Mouse (Mus musculus) limb, embryonic 10.5 days (tissue): ENCODE data around the gene Celf5. TPM values are rescaled to one million over a fixed set of nuclear protein-coding genes. Genes with fewer than 3 reads are reported as not detected.

Experiments used
- DNase-seq: peaks from one replicate; pipeline ENCODE4 v3.0.0-alpha.2; 2017; ENCODE audit warnings: low spot score
- H3K27ac ChIP-seq: fragments of 300-500 bp; sonication (generic); 2 replicates; pipeline ENCODE4 v1.5.1; 2016; ENCODE audit warnings: mild to moderate bottlenecking
- H3K27me3 ChIP-seq: fragments of 300-500 bp; sonication (generic); 2 replicates; pipeline ENCODE4 v1.6.1; 2016; ENCODE audit warnings: low read depth, mild to moderate bottlenecking; ENCODE audit not compliant: poor library complexity, severe bottlenecking
- H3K36me3 ChIP-seq: fragments of 300-500 bp; sonication (generic); 2 replicates; pipeline ENCODE4 v1.6.1; 2016; ENCODE audit warnings: mild to moderate bottlenecking, moderate library complexity
- H3K4me1 ChIP-seq: fragments of 300-500 bp; sonication (generic); 2 replicates; pipeline ENCODE4 v1.6.1; 2016
- H3K4me3 ChIP-seq: fragments of 300-500 bp; sonication (generic); 2 replicates; pipeline ENCODE4 v1.5.1; 2016; ENCODE audit warnings: mild to moderate bottlenecking, moderate library complexity
- H3K9me3 ChIP-seq: fragments of 300-500 bp; sonication (generic); replicated peaks from 2 replicates; pipeline ENCODE4 v1.6.1; 2016; ENCODE audit warnings: mild to moderate bottlenecking
- WGBS: fragments of 180-500 bp; shearing (Covaris S2); methylation state at CpG from one replicate; pipeline ENCODE4 v1.1.7; 2016; 5-methylcytosine and 5-hydroxymethylcytosine counted together
- polyA plus RNA-seq: library from polyadenylated mRNA; unstranded; fragments of >200 nt; fragmentation: Nextera tagmentation; extraction: Ambion mirVana; gene quantifications from 2 replicates; pipeline ENCODE4 v1.2.1, GENCODE M21; 2016

Gene Celf5
- polyA plus RNA-seq, 1 experiment from 2014 or later = 0.48 TPM

DNA sequence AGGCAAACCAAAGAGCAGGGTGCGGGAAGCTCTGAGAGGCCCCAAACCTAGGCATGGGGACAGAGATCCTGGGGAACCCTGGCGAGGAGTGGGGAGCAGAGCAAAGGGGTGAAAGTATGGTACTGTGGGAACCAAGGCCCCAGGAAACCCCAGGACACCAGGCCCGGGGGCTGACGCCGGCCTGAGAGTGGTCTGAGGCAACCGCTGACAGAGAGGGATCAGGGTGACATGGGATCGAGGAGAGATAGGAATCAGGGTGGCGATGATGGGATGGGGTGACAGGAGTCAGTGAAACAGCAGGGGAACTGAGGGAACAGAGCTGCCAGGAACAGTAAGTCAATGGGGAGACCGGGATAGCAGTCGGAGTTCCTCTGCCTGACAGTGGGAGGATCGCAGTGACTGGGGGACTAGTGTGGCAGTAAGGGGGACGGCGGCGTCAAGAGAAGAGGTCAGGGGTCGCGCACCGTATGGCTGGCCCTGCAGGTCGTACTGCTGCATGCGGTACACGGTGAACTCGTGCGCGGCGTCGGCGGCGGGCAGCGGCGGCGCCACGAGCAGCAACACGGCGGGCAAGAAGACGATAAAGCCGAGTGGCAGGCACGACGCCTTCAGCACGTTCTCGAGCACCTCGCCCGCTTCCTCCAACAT, 13.2 kb upstream of the Celf5 start:
- peak overlapping the region; percentile 87 for H3K27ac ChIP-seq
- H3K4me3 ChIP-seq = peak overlapping the region; percentile 90
- no peak for DNase-seq
- no peaks in the 10 kb centered on the region for H3K27me3 ChIP-seq
- H3K36me3 ChIP-seq = peaks cover 40% of the 10 kb centered on the region
- H3K4me1 ChIP-seq = peaks cover 42% of the 10 kb centered on the region
- 2% methylated on average over 41 of the region's 41 CpGs for WGBS
- no peaks in the 10 kb centered on the region for H3K9me3 ChIP-seq

GRCm38 (mm10) chr10:81495151-81495550, 12.6 kb upstream of the Celf5 start:
- peaks cover 42% of the 10 kb centered on the region for H3K4me1 ChIP-seq
- peaks cover 46% of the 10 kb centered on the region for H3K36me3 ChIP-seq
- 74% methylated on average over 6 of the region's 6 CpGs for WGBS
- DNase-seq = no peak
- no peaks in the 10 kb centered on the region for H3K9me3 ChIP-seq
- H3K27ac ChIP-seq = peak overlapping the region; percentile 87
- no peaks in the 10 kb centered on the region for H3K27me3 ChIP-seq
- peak overlapping the region; percentile 90 for H3K4me3 ChIP-seq

- H3K4me3 ChIP-seq = peak overlapping the region; percentile 90
- peaks cover 41% of the 10 kb centered on the region for H3K4me1 ChIP-seq
- peaks cover 53% of the 10 kb centered on the region for H3K36me3 ChIP-seq
- no peaks in the 10 kb centered on the region for H3K27me3 ChIP-seq
- DNase-seq = no peak
- WGBS = 86% methylated on average over 11 of the region's 11 CpGs
- H3K27ac ChIP-seq = no peak overlapping the region
- H3K9me3 ChIP-seq = no peaks in the 10 kb centered on the region
These were observed 11.9 kb upstream of the Celf5 start for GRCm38 (mm10) chr10:81494260-81495041.

DNA sequence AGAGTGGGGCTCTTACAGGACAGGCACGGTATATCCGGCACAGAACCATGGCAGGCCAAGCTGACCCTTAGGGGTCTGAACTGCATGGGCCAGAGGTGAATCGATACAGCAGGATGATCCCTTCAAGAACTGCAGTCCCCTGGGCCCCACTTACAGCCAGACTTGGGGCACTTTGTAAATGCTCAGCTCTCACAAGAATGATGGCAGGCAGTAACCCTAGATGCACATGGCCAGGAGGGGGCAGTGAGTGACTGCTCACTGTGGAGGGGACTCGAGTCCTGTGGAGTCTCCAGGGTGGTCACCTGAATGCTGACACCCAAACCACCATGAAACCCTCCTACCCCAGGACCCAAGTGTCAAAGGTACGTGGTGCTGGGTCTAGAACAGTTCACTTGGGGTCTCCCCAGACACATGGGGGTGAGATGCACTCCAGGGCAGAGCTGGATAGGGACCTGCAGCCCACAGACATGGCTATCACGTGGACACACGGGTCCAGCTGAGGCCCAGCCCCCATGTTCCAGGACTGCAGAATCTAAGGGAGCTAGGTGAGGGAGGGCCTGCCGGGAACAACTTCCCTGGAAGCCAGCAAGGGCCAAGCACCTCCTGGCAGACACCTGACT, 11.2 kb upstream of the Celf5 start:
- Histone ChIP-seq H3K36me3 (peaks cover 60% of the 10 kb centered on the region), H3K27ac (no peak overlapping the region), H3K4me1 (peaks cover 34% of the 10 kb centered on the region), H3K9me3 (no peaks in the 10 kb centered on the region), H3K4me3 (peak overlapping the region; percentile 90; the same call in 1 of the 2 replicates), H3K27me3 (no peaks in the 10 kb centered on the region)
- WGBS = 88% methylated on average over 8 of the region's 8 CpGs
- no peak for DNase-seq

- WGBS = 84% methylated on average over 11 of the region's 11 CpGs
- peaks cover 31% of the 10 kb centered on the region for H3K4me1 ChIP-seq
- H3K27me3 ChIP-seq = no peaks in the 10 kb centered on the region
- H3K4me3 ChIP-seq = peak overlapping the region; percentile 16; the same call in 1 of the 2 replicates
- H3K36me3 ChIP-seq = peaks cover 70% of the 10 kb centered on the region
- H3K9me3 ChIP-seq = no peaks in the 10 kb centered on the region
- DNase-seq = no peak
- no peak overlapping the region; the same call in 1 of the 2 replicates for H3K27ac ChIP-seq
These were observed 10.2 kb upstream of the Celf5 start for GRCm38 (mm10) chr10:81492606-81493240.

GRCm38 (mm10) chr10:81491018-81491417, 8.5 kb upstream of the Celf5 start:
- no peak for DNase-seq
- Histone ChIP-seq H3K27me3 (no peaks in the 10 kb centered on the region), H3K4me1 (peaks cover 25% of the 10 kb centered on the region), H3K9me3 (no peaks in the 10 kb centered on the region), H3K4me3 (no peak overlapping the region), H3K27ac (no peak overlapping the region), H3K36me3 (peaks cover 87% of the 10 kb centered on the region)
- 96% methylated on average over 9 of the region's 9 CpGs for WGBS

DNA sequence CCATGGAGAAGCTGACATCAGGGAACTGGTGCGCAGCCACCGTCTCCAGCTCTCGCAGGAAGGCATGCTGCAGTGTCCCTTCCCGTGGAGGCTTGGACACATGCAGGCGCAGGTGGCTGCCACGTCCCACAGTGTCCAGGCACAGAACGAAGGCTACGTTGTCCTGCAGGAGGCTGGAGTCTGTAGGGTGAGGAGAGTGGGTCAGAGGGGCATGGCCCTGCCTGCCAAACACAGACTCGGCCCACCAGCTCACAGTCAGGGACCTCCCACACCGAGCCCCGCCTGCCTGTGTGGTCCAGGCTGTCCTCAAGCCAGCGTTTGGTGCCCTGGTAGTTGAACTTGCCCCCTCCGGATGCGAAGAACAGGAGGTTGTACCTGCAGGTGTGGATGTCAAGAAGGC, 7.4 kb upstream of the Celf5 start:
- peaks cover 16% of the 10 kb centered on the region for H3K4me1 ChIP-seq
- no peaks in the 10 kb centered on the region for H3K9me3 ChIP-seq
- 88% methylated on average over 14 of the region's 14 CpGs for WGBS
- H3K4me3 ChIP-seq = no peak overlapping the region
- no peak for DNase-seq
- H3K27ac ChIP-seq = no peak overlapping the region
- H3K27me3 ChIP-seq = no peaks in the 10 kb centered on the region
- peaks cover 92% of the 10 kb centered on the region for H3K36me3 ChIP-seq

GRCm38 (mm10) chr10:81488081-81488480, 5.6 kb upstream of the Celf5 start:
- Histone ChIP-seq H3K36me3 (peaks cover 75% of the 10 kb centered on the region), H3K9me3 (no peaks in the 10 kb centered on the region), H3K4me3 (no peak overlapping the region), H3K4me1 (0 out of 2 replicates have a peak, but pooled peaks cover 3% of the 10 kb centered on the region), H3K27me3 (0 out of 2 replicates have a peak, but pooled peaks cover under 1% of the 10 kb centered on the region), H3K27ac (no peak overlapping the region)
- WGBS = 88% methylated on average over 11 of the region's 11 CpGs
- no peak for DNase-seq

GRCm38 (mm10) chr10:81486496-81486895, 4.0 kb upstream of the Celf5 start:
- Histone ChIP-seq H3K4me1 (peaks cover 12% of the 10 kb centered on the region), H3K9me3 (no peaks in the 10 kb centered on the region), H3K36me3 (peaks cover 59% of the 10 kb centered on the region), H3K4me3 (no peak overlapping the region), H3K27ac (no peak overlapping the region), H3K27me3 (peaks cover 16% of the 10 kb centered on the region)
- WGBS = 90% methylated on average over 10 of the region's 10 CpGs
- no peak for DNase-seq

DNA sequence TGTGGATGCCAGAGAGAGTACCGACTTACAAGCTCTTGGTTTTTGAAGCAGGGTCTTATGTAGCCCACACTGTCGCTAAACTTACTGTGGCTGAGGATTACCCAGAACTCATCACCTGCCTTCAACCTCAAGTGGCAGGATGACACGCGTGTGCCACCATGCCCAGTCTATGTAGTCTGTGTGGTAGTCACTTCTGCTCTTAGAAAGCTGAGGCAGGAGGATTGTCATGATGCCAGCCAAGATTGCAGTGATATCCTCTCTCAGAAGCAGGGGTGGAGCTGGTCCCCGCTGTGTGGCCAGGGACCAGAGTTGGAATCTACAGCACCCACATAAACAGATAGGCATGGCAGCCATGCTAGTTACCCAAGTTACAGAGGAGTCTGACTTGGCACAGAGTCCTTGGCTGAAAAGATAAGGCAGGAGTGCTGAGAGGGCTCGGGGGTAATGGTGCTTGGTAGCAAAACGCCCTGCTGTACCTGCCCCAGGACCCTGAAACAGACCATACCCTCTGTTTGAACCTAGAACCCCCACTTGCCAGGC, 3.0 kb upstream of the Celf5 start:
- H3K4me3 ChIP-seq = no peak overlapping the region
- 76% methylated on average over 7 of the region's 7 CpGs for whole genome bisulfite sequencing
- peaks cover 50% of the 10 kb centered on the region for H3K36me3 ChIP-seq
- H3K9me3 ChIP-seq = no peaks in the 10 kb centered on the region
- no peak for DNase-seq
- H3K4me1 ChIP-seq = peaks cover 12% of the 10 kb centered on the region
- H3K27me3 ChIP-seq = peaks cover 26% of the 10 kb centered on the region
- no peak overlapping the region for H3K27ac ChIP-seq

DNA sequence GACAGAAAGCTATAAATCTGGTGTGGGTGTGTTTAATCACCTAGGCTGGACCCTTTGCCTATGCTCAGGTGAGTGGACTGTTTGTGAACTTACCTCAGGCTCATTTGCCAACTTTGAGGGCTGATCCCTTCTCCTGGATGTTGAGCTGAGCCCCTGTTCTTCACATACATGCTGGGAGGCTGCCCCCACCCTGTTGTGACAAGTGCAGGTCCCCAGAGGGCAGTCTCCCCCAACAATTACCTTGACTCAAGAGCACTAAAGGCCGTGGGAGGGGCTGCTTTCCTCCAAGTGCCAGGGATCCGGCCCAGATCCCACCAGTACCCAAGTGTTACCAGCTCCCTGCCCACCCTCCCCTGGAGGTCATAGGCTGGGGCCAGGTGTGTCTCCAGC, 2.5 kb upstream of the Celf5 start:
- Histone ChIP-seq H3K4me3 (no peak overlapping the region), H3K36me3 (peaks cover 45% of the 10 kb centered on the region), H3K27me3 (peaks cover 31% of the 10 kb centered on the region), H3K4me1 (peaks cover 11% of the 10 kb centered on the region), H3K9me3 (no peaks in the 10 kb centered on the region), H3K27ac (no peak overlapping the region)
- 37% methylated on average over 2 of the region's 2 CpGs for WGBS
- DNase-seq = no peak

GRCm38 (mm10) chr10:81484441-81485059, 2.0 kb upstream of the Celf5 start:
- WGBS = 72% methylated on average over 6 of the region's 6 CpGs
- no peaks in the 10 kb centered on the region for H3K9me3 ChIP-seq
- H3K27me3 ChIP-seq = peaks cover 36% of the 10 kb centered on the region
- H3K27ac ChIP-seq = no peak overlapping the region
- H3K36me3 ChIP-seq = peaks cover 40% of the 10 kb centered on the region
- DNase-seq = no peak
- peaks cover 9% of the 10 kb centered on the region for H3K4me1 ChIP-seq
- no peak overlapping the region for H3K4me3 ChIP-seq
